Mouse (Mus musculus): ENCODE measurements around the gene Zfp972.
"Not testable (repeated sequence)": the region's sequence is repeated elsewhere in the genome, so short reads cannot be mapped to it uniquely, and the experiment has no call there.

Gene Zfp972

DNA sequence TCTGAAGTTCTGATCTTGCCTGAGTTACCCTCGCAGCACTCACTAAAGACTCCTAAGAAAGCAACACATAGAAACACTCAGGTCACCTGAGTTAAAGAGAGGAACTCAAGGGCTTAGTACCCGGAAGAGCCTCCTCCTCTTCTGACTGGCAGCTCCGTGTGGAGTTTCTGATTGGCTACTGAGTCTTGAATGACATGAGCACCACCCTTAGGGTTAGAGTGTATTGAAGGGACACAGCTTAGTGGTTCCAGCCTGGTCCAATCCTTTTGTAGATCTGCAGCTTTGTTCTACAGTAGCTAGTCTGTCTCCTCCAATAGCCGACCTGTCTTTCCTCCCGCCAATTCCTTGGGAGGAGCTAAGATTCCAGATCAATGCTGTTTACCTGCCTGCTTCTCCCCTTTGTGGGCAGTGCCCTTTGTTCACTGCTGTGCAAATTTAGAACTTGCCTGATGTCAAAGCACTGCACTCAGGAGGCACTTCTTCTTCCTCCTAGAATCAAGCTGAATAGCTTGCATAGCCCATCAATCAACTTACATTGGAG lies at the start of gene Zfp972:
Gene Zfp972, minus strand, starts transcription at position 51 of the 541 bp plus-strand sequence.
- DNase-seq = not testable (repeated sequence)

DNA sequence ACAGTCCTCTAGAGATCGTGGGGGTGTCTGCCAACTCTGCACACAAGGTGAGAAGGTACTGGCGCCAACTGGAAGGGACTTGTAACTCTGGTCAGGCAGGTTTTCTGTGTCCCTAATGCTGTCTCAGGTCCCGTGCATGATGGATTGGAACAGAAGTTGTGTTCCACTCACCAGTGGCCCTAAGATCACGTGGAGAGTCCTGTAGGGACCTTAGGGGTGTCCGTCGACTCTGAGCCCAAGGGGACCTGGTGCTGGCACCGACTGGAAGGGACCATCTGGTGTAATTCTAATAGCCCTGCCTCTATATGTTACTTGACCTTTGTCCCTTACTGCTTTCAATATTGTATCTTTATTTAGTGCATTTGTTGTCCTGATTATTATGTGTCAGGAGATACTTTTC lies 49.4 kb upstream of the Zfp972 start:
- not testable (repeated sequence) for DNase-seq

DNA sequence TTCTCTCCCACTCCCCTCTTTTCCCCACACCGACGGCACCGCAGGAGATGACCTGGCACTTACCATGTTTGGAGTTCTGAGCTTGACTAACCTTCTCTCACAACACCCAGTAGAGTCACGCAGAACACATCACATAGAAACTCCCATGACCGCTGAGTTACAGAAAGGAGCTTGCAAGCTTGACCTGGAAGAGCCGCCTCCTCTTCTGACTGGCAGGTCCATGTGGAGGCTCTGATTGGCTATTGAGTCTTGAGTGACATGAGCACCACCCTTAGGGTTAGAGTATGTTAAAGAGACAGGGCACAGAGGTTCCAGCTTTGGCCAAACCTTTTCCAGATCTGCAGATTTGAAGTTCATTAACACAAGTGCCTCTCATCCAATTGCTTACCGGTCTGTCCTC lies 31.7 kb upstream of the Zfp972 start, which contains the start of gene Gm14326:
Gene Gm14326, minus strand, starts transcription at position 153 of the 400 bp plus-strand sequence.
- peak; percentile 89 for DNase-seq

DNA sequence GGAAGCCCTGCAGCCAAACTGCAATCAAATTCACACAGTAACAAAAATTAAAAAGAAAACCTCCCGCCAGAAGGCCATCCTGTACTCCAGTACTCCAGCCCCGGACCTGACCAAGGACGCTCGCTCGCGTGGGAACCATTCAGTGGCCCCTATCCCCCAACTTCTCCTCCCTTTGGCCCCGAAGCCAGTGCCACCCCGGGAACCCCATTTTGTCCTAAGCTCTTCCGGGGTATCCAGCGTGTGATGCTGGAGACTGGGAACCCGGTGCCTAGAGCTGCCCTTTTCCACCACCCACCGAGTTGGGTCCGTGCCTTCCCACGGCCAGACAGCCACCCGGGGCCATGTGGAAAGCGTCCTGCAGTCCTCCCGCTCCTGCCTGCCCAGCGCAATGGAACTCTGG lies 31.3 kb upstream of the Zfp972 start:
- peak; percentile 29 for DNase-seq

DNA sequence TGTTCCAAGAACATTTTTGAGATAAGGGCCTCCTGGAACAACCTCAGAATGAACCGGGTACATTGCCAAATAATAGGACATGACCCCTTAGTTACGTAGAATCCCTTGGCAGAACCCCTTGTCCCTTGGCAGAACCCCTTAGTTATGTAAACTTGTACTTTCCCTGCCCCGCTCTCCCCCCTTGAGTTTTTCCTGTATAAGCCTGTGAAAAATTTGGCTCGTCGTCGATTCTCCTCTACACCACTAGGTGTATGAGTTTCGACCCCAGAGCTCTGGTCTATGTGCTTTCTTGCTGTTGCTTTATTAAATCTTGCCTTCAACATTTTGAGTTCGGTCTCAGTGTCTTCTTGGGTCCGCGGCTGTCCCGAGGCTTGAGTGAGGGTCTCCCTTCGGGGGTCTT lies 22.1 kb downstream of the Zfp972 start:
- DNase-seq = peak; percentile 10

DNA sequence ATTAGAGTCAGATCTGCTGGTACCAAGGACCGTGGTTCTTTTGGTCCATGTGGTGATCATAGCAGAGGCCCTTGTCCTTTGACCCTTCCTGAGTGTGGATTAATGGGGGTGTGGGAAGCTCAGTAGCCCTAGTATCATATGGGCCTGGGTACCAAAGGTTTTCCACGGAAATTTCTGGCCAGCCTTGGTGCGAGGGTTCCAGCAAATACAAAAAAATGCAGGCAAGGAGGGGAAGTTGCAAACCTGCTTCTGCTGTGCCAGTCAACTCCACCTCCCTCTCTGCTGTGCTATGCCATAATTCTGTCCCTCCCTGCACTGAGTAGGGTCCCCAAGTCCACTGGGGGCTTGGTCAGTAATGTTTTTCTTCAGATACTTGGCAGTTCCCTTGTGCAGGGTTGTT lies 27.2 kb downstream of the Zfp972 start:
- DNase-seq = not testable (repeated sequence)

DNA sequence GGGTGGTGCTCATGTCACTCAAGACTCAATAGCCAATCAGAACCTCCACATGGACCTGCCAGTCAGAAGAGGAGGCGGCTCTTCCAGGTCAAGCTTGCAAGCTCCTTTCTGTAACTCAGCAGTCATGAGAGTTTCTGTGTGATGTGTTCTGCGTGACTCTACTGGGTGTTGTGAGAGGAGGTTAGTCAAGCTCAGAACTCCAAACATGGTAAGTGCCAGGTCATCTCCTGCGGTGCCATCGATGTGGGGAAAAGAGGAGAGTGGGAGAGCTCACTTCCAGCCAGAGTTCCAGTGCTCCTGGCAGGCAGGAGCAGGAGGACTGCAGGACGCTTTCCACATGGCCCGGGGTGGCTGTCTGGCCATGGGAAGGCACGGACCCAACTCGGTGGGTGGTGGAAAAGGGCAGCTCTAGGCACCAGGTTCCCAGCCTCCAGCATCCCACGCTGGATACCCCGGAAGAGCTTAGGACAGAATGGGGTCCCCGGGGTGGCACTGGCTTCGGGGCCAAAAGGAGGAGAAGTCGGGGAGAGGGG lies 28.3 kb downstream of the Zfp972 start, which contains the start of gene Gm14327:
Gene Gm14327, plus strand, starts transcription at position 51 of the 533 bp plus-strand sequence.
- not testable (repeated sequence) for DNase-seq

DNA sequence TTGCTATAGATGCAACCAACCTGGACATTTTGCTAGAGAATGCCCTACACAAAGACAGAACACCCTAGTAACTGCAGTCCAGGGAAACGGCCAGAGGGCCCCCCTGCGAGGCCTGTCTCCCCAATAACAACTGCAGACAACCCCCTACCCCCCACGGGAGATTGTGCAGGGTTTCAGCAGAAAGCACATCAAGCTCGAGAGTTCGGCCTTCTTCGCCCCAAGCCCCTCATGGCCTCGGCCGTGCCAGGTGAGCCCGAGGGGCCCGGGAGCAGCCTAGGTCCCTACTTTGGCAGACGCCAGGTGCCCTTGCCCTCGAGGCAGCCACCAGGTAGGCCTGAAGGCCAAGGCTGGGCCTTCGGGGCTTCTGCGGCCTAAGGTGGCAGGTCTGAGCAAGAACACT lies 37.7 kb downstream of the Zfp972 start:
- DNase-seq = not testable (repeated sequence)

DNA sequence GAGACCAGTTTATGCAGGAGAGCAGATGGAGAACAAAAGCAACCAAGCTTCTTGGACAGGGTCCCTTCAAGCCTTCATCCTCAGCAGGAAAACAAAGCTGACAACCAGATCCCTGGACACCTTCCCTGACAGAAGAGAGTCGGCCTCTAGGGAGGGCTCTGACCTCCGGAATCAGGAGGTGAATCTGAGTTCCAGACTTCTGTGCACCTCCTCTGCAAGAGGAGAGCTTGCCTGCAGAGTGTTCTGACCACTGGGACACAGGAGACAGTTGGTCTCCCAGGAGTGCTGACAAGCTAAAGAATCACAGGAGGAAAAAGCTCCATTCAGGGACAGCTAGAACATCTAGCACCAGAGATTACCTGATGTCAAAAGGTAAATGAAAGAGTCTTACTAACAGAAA lies 63.2 kb downstream of the Zfp972 start:
- not testable (repeated sequence) for DNase-seq

All from lung, postnatal 10 days (tissue).